Mouse (Mus musculus) ES-E14 (cell line): ENCODE measurements around the gene Prkd2.

ENCODE experiments used
- CHD2 ChIP-seq: IDR thresholded peaks from 2 replicates; pipeline ENCODE4 v1.6.1; 2014; ENCODE audit warnings: mild to moderate bottlenecking, low read depth, low read length, inconsistent platforms
- HCFC1 ChIP-seq: IDR thresholded peaks from 2 replicates; pipeline ENCODE4 v1.6.1; 2012; ENCODE audit warnings: low read length, inconsistent platforms, borderline replicate concordance; ENCODE audit not compliant: insufficient read depth
- MAFK ChIP-seq: IDR thresholded peaks from 2 replicates; pipeline ENCODE4 v1.6.1; 2014; ENCODE audit warnings: mild to moderate bottlenecking, low read depth, low read length, inconsistent platforms; ENCODE audit not compliant: insufficient read depth
- ZNF384 ChIP-seq: IDR thresholded peaks from 2 replicates; pipeline ENCODE4 v1.6.1; 2012; ENCODE audit warnings: low read depth, low read length, inconsistent platforms

GRCm38 (mm10) chr7:16909909-16910308 is 67.2 kb downstream of the Prkd2 start:
- TF ChIP-seq CHD2, result no peak
- no peak for TF ChIP-seq ZNF384
- no peak for TF ChIP-seq MAFK
- no peak for TF ChIP-seq HCFC1
